Mouse (Mus musculus): ENCODE results near the gene Agpat3.

Agpat3 gene

DNA sequence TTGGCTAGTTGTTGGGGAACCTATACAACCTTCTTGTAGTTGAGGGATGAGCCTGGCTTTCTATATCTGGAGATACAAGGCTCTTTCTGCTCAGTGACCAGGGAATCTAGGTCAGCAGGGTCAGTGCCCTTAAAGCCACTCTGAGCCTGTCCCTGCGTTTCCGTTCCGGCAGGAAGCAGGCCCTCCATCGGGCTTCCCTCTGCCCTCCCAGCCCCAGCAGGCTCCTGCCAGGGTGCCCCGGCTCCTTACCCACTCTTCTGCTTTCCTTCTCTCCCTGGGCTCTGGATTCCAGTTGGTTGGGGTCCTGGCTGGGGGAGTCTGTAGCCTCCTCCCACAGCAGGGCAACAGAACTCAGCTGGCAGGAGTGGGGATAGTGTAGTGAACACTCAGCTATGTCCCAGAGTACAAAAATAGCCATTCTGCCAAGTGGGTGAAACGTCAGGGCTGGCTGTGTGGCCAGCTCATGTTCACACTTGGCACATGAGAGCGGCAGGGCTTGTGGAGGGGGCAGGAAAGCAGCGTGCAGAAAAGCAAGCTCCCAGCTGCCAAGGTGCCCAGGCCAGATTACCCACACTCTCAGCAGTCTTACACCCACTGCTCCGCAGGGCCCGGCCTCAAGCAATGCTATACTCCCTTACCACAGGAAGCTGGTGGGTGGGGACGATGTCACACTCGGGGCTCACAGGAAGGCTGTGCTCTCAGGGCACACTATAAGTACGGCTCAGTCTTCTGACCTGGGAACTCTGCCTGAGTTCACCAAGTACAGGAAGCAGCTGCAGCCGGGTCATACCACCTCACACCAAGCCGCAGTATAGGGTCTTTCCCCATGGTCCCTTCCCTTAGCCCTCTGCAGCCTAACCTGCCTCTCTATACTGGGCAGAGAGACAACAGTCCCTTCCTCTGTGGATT, 54.5 kb downstream of the Agpat3 start:
- peak; percentile 84 to 87 for DNase-seq (ENCODE audit: low read depth in 2 of 2, low spot score in 2 of 2)

DNA sequence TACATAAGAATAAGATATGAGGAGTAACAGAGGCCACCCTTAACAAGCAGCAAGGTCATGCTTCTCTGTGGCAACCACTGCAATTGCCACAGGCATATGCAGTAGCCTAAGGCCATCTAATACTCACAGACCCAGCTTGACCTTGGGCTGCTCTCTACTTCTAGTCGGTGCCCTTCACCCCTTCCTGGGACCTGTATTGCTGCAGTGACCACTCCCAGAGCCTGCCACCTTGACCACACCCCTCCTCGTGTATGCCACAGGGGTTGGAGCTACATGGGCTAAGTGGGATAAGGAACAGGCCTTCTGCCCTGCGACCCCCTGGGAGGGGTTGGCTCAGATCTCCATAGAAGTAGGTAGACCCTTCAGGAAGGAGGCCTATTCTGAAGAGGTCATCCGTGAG, 55.3 kb downstream of the Agpat3 start:
- no peak for DNase-seq (ENCODE audit: low read depth in 2 of 2, low spot score in 2 of 2)

DNA sequence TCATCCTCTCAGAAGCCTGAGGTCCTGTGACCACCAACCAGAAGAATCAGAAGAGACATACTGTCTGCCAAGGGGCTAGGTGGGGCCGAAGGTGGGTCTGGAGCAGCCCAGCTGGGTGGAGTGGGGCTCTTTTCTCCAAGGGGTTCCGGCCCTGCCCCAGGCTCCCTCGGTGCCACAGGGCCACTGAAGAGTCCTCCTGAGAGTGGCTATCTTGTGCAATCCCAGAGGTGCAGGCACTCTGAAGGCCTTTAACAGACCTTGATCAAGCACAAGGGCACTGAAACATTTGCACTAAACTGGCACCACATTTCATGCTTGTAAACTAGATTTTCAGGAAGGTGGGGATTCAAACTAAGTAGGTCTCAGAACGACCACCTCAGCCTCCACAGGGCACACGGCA, 55.9 kb downstream of the Agpat3 start:
- DNase-seq (ENCODE audit: low read depth in 2 of 2, low spot score in 2 of 2), result no peak

DNA sequence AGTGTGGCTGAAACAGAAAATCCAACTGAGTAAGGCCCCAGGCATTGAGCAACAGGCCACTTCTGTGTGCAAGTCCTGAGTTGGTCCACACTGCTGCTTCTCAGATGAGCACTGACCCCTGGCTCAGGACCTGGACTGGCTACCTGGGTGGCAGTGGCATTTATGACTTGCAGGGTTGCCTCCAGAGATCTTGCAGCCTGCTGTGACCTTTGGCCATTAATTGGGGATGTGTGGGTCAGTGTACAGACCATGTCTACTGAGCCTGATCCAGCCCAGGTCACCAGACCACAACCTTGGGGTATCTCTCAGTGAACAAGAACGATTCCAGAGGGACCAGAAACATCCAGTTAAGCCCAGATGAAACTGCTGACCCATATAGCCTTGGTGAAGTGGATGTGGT, 58.7 kb downstream of the Agpat3 start:
- DNase-seq (ENCODE audit: low read depth in 2 of 2, low spot score in 2 of 2), result no peak

DNA sequence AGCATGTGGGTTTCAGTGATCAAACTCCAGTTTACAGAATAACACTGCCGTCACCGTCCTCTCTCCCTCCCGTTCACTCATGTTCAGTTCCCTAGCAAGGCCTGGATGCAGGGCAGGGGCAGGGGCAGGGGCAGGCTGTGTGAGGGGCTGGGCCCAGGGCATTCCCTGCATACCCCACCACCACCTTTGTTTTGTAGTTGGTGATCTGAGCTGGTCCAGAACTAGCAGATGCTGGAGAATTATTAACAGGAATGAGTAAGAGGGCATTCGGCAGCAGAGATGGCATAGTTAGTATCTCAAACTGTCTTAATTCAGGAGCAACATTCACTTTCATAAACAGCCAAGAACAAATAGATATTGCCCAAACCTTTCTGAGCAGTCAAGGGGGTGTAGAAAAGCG, 59.9 kb downstream of the Agpat3 start:
- no peak for DNase-seq (ENCODE audit: low read depth in 2 of 2, low spot score in 2 of 2)

DNA sequence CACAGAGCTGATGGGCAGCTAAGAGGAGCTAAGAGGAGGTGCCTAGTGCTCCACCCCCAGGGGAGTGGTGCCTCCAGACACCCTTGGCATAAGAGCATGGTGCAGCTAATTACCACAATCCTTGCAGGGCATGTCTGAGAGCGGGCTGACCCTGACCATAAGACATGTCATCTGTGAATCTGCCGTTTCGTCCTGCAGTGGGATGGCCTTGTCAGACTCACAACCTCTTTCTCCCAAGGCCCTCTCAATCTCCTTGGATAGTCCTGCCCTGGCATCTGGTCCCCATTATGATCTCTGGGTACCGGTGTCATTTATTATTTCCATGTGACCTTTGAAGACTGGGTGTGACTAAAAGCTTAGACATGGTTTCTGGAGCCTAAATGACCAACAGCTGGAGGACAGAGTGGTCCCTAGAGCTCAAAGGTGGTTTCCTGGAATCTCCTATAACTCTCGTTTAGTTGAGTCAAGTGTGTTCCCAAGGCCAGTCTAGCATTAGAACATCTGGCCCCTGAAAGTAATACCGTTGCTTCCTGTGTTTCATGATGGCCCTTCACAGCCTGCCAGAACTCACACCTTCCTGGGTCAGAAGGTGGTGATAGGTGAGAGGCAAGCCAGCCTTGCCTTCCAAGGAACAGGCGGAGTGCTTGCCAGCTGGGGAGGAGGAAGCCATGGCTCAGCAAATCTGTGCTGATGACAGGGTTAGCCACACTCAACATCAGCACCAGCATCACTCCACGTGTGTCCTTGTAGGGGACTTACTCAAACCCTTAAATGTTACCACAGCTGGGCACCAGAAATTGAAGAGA, 61.4 kb downstream of the Agpat3 start:
- no peak for DNase-seq (ENCODE audit: low read depth in 2 of 2, low spot score in 2 of 2)

DNA sequence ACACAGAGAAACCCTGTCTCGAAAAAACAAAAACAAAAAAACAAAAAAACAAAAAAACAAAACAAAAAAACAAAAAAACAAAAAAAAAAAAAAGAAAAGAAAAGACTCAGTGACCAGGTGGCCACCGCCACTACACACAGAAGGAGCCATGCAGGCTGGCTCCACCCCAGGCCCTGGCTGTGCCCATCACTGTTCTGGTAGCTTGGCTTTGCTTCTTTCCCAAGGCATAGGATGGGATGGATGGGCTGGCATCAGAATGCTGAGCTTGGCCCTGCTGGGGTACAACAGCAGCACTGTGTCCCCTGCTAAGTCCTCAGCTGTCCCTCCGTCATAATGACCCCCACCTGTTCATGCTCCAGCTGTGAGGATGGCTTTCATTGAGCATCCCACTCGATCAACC, 63.4 kb downstream of the Agpat3 start:
- DNase-seq (ENCODE audit: low read depth in 2 of 2, low spot score in 2 of 2), result no peak

DNA sequence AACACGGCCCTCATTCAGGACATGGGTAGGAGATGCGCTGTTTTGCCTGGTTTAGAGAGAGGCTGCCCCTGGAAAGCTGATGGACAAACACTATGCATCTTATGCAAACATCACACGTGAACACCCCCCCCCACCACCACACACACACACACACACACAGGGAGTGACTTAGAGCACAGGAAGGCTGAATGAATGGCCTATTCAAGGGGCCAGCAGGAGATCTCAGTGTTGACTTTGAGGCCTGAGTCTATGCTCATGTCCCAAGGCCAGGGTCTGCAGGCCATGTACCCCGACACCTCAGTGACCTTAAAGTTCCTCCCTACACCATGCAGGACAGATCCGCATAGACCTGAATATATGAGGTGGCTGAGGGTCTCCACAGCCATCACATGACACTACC, 64.2 kb downstream of the Agpat3 start:
- no peak for DNase-seq (ENCODE audit: low read depth in 2 of 2, low spot score in 2 of 2)

DNA sequence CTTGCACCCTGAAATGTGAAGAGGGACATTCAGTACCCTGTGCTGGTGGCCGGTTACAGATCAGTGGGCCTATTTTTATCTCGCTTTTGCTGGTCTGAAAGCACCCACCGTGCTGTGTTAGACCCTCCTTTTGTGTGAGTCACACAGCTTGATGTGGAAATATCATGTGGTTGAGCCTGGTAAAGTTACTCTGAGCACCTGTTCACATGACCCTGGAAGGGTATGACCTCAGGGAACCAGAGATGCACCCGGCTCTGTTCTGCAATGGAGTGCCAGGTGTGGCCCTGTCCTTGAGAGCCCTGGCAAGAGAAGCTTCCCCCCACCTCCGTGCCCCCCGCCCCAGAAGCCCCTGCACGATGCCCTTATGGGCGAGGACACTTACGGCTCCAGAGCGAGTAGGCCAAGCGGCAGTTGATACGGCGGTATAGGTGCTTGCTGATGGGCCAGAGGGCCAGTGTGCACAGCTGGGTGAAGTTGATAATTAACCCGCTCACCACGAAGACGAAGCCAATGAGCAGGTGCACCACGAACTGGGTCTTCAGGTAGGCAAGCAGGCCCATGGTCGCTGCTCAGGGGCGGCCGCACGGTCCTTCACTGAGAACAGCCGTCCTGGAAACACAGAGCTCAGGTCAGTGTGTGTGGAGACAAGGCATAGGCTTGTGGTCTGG, 64.7 kb downstream of the Agpat3 start:
- DNase-seq (ENCODE audit: low read depth in 2 of 2, low spot score in 2 of 2), result no peak

DNA sequence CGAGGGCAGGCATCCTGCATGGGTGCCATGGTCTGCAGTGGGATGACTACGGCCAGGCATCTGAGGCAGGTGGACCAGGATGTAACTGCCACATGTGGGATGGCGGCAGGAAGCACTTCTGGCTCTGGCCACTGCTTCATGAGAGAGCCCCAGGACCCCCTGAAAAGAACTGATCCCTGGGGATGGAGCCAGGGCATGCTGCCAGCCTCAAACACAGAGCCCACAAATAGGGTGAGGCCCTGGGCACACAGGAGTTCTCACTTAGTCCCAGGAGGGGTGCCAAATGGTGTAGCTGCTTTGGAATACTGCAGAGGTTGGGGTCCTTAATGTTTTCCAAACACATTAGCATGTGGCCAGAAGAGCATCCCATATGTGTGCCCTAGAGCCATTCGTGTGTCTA, 66.3 kb downstream of the Agpat3 start:
- no peak for DNase-seq (ENCODE audit: low read depth in 2 of 2, low spot score in 2 of 2)

DNA sequence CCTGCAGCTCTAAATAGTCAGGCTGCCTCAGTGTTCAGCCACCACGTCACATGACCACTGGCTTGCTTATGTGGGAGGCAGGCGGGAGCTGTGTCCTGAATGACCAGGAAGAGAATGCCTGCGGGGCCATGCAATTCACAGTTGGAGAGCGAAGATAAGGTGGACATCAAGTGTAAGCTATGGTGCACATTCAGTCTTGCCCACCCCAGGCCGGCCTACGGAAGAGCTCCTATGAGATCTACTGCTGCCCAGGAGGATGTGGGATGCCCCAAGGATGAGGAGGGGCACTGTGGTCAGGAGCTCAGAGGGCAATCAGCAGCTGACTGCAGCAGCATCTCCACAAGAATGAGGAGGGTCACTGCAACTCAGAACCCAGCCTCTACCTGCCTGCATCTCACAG, 66.9 kb downstream of the Agpat3 start:
- DNase-seq (ENCODE audit: low read depth in 2 of 2, low spot score in 2 of 2), result no peak

DNA sequence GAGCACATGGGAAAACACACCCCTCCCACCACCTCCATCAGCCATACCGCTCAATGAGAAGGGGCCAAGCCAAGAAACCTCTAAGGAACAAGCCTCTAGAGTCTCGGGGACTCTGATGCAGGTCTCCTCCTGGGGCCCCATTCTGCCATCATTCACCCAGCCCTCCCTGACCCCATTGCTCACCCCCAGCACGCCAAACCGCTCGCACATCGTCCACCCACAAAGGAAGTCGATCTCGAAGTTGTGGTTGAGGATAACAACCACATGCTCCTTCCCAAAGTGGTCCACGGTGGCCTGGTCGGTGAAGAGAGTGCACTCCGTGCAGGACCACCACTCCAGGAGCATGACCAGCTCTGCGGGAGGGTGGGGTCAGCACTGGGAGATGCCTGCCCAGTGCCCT, 67.5 kb downstream of the Agpat3 start:
- no peak for DNase-seq (ENCODE audit: low read depth in 2 of 2, low spot score in 2 of 2)

DNA sequence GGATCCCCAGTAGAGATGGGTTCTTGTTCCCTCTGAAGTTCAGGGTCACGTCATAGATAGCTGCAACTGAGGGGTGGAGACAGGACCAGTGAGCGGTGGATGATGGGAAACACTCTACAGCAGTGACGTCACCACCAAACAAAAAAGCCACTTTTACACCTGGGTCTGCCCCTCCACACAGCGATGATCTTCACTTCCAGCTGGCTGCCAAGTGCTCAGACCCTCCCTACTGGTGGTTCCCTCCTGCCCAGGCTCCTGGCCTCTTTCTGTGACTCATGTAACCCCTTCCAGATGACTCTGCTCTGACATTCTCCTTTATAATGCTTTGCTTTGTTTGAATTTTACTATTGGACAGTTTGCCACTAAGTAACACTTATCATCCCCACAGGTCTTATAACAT, 69.9 kb downstream of the Agpat3 start:
- DNase-seq (ENCODE audit: low read depth in 2 of 2, low spot score in 2 of 2), result no peak

DNA sequence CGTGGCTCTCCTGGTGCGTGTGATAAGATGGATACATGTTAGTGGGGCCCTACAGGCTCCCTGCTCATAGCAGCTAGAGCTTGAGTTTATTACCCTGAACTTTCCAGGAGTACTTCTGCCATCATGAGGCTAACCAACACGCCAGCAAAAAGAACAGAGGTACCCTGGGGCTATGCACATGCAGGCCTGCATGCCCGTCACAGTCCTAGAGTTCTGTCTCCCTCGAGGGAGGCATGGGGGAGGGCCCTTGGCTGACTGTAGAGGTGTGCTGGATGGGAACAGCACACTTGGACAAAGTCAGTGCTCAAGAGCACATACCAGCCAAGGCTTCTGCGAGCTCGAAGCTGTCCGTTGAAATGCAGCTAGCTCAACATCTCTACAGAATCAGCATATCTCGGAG, 71.8 kb downstream of the Agpat3 start:
- no peak for DNase-seq (ENCODE audit: low read depth in 2 of 2, low spot score in 2 of 2)

DNA sequence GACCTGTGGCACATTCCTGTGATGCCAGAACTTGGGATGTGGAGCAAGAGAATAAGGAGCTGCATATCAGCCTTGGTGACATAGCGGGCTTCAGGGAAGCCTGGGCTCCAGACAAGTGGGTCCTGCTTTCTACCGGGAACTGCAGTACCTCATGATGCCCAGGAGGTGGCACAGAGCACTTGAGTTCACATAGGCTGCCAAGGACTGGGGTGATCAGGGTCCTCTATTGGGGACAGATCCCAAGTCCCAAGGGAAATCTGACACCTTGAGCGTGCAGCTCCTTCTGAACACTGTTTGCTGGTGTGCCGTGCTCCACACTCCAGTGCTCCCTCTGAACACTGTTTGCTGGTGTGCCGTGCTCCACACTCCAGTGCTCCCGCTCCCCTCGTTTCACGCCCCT, 73.1 kb downstream of the Agpat3 start:
- peak; percentile 31 to 46 for DNase-seq (ENCODE audit: low read depth in 2 of 2, low spot score in 2 of 2)

DNA sequence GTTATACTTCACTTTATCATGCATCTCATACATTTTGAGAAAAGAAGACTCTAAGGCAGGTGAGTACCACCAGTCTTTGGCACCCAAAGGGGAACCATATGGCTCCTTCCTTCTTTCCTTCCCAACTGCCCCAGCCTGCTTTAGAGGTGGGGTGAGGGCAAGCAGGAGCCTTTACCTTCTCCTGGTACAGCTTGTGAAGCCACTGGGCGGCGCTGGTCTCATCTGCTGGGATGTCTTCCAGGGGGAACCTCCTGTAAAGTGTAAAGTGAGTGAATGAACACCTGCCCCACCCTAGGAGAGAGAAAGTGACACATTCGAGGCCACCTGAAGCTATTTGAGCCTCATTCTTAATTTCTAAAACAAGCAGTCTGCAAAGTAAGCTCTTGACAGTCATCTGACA, 74.5 kb downstream of the Agpat3 start:
- DNase-seq (ENCODE audit: low read depth in 2 of 2, low spot score in 2 of 2), result no peak

DNA sequence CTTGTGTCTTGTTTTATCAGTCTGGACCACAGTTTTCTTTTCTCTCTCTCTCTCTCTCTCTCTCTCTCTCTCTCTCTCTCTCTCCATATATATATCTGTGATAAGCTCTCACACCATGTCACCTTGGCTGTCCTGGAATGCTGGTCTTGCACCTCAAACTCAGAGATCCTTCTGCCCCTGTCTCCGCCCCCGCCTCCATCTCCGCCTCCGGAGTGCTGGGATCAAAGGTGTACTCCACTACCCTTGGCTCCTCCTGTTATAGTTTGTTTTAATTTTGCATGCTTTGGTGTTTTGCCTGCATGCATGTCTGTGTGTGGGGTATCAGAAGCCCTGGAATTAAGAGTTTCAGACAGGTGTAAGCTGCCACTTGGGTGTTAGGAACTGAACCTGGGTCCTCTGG, 76.0 kb downstream of the Agpat3 start:
- DNase-seq (ENCODE audit: low read depth in 2 of 2, low spot score in 2 of 2), result no peak

DNA sequence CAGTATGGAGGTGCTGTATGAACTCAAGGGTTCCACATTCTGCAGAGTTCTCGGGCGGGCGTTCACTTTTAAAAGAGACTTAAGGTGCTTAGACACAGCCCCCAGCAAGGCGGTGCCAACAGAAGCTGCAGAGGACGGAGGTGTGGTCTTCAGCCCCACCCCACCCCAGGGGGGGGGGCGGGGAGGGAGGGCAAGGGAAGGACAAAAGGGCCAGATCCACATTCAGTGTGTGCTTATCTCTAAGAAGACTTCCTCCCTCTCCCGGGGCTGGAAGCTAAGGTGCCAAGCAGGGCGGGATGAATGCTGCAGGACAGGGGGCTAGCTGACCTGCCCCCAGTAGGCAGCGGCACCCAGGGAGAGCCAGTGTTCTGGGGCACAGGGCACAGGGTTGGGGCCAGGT, 79.4 kb downstream of the Agpat3 start:
- DNase-seq (ENCODE audit: low read depth in 2 of 2, low spot score in 2 of 2), result no peak

DNA sequence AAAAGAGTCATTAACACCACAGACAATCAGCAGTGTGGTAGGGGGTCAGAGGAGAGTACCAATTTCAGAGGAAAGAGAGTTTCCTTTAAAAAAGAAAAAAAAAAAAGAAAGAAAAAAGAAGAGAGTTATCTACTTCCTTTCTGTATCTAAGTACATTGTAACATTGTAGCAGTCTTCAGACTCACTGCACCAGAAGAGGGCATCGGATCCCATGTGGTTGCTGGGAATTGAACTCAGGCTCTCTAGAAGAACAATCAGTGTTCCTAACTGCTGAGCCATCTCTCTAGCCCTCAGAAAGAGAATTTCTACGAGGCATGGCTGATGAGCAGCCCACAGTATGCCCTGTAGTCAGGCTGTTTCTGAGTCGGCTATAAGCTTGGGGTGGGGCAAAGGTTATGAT, 86.4 kb downstream of the Agpat3 start:
- no peak for DNase-seq (ENCODE audit: low read depth in 2 of 2, low spot score in 2 of 2)

DNA sequence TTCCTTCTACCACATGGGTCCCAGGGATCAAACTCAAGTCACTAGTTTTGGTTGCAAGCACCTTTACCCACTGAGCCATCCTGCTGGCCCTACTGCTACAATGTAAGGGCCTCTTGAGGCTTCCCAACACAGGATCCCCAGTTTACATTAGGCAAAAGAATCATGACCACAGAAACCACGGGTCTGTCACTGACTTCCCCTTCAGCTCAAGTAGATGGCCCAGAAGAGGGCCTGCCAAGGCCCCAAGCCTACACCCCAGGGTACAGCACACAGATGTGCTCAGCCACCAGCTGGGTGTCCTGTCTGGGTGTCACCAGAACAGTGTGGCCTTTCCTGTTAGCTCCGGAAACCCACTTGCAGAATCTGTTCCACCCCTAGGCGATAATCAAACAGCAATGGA, 87.6 kb downstream of the Agpat3 start:
- no peak for DNase-seq (ENCODE audit: low read depth in 2 of 2, low spot score in 2 of 2)

DNA sequence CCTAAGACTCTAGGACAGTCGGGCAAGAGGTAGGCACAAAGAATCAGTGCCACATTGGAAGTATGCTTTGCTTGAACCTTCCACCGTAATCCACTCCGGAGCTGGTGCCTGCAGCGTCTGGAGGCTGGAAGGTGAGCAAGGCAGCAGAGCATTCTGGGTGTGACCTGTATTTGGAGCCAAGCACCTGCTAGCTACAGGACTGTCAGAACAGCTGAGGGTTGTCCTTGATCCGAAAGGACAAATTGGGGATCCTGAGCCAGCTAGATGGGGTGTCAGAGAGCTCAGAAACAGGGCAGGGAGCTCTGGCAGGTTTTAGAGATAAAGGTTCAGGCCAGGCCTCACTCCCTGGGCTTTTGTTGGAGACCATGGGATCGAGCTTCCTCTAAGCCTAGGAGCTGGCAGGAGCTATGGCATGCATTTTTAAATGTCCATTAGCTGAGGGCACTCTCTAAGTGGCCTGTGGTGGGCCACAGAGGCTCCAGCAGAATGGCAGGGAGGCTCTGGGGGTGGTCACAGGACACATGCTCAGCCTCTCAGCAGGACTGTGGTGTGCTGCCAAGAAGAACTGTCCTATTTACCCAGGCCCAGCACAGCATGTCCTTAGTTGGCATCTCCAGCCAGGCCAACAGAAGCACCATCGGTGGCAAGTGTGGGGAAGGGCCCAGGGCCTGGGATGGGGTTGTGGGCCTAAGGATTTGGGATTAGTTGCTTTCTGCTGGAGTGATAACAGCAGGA, 91.2 kb downstream of the Agpat3 start:
- DNase-seq (ENCODE audit: low read depth in 2 of 2, low spot score in 2 of 2), result no peak

Measured in CD8-positive naive resting alpha-beta T cell, adult 2 months (primary cell).